Mouse (Mus musculus) myocyte (in vitro differentiated cells): ENCODE results near the gene H2-DMa.

Source experiments
- CEBPB ChIP-seq: IDR thresholded peaks from 2 replicates; pipeline ENCODE4 v1.6.1; 2011; ENCODE audit warnings: mild to moderate bottlenecking, moderate library complexity; ENCODE audit not compliant: poor library complexity, insufficient read depth, severe bottlenecking
- E2F4 ChIP-seq: IDR thresholded peaks from one replicate; pipeline ENCODE4 v1.6.1; 2011; ENCODE audit warnings: mild to moderate bottlenecking, control low read depth, moderate library complexity; ENCODE audit not compliant: insufficient read depth
- MAX ChIP-seq: IDR thresholded peaks from one replicate; pipeline ENCODE4 v1.6.1; 2011; ENCODE audit warnings: low read depth, mild to moderate bottlenecking, control low read depth
- MYOD1 ChIP-seq, 3 experiments: IDR thresholded peaks; one replicate each; pipeline ENCODE4 v1.6.1; 2011; ENCODE audit warnings: control low read depth in 2 of 3, low read depth in 2 of 3, mild to moderate bottlenecking in 2 of 3, moderate library complexity in 1 of 3; ENCODE audit not compliant: insufficient read length in 2 of 3, control insufficient read depth in 1 of 3
- POLR2A ChIP-seq: IDR thresholded peaks from one replicate; pipeline ENCODE4 v1.6.1; 2011; ENCODE audit warnings: low read depth, mild to moderate bottlenecking, control low read depth, moderate library complexity; ENCODE audit not compliant: insufficient read length
- POLR2AphosphoS2 ChIP-seq: IDR thresholded peaks from one replicate; pipeline ENCODE4 v1.6.1; 2011; ENCODE audit warnings: low read depth, control low read depth; ENCODE audit not compliant: insufficient read length
- REST ChIP-seq: IDR thresholded peaks from one replicate; pipeline ENCODE4 v1.6.1; 2011; ENCODE audit warnings: mild to moderate bottlenecking, control low read depth, moderate library complexity; ENCODE audit not compliant: insufficient read depth, insufficient read length
- TCF12 ChIP-seq: IDR thresholded peaks from one replicate; pipeline ENCODE4 v1.6.1; 2011; ENCODE audit warnings: mild to moderate bottlenecking, control low read depth; ENCODE audit not compliant: poor library complexity, insufficient read depth, severe bottlenecking

GRCm38 (mm10) chr17:34110309-34110708, 9.0 kb upstream of the H2-DMa start:
- no peak for TF ChIP-seq POLR2AphosphoS2
- TF ChIP-seq E2F4 = no peak
- no peak for TF ChIP-seq MAX
- TF ChIP-seq POLR2A = no peak
- no peak for TF ChIP-seq MYOD1 (IDR thresholded peaks at IDR 0.05; ENCODE audit: control insufficient read depth in 1 of 3, insufficient read length in 2 of 3, low read depth in 2 of 3)
- no peak for TF ChIP-seq REST
- no peak for TF ChIP-seq TCF12
- TF ChIP-seq CEBPB = no peak
